Mouse (Mus musculus) leukemia stem cell, adult 10-12 weeks (primary cell): Measurements from ENCODE around the gene 1700029H14Rik. TPM values are rescaled to one million over a fixed set of nuclear protein-coding genes. Genes with fewer than 3 reads are reported as not detected.

Experiments
- polyA plus RNA-seq: library from polyadenylated mRNA; stranded (reverse); fragments of >175 nt; gene quantifications from 2 replicates; pipeline ENCODE4 v1.2.3, GENCODE M21; 2012; ENCODE audit warnings: low replicate concordance

The 1700029H14Rik gene
- 0.14 and 0.50 TPM in 2 replicates for polyA plus RNA-seq

DNA sequence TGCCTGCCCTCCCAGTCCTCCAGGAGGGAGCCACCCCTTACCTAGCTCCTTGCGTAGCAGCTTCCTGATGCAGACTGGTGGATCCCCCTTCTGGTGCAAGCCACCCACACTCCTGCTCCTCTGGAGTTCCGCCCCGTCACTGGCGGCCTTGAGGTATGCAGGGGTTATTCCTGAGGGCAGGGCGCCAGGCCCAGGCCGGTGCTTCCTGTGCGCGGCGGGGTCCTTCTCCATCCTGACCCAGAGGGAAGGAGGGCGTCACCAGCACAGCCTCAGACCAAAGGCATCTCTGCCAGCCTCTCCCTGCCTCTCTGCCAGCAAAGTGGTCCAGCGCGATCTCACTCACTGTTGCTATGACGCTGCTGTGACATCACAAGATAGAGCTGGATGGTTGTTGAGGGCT, at the start of gene 1700029H14Rik:
Gene 1700029H14Rik, minus strand, starts transcription at position 344 of the 400 bp plus-strand sequence.

Other genes starting within 250 kb of the 1700029H14Rik start
- gene Tfdp1, start 223.7 kb downstream of the 1700029H14Rik start, polyA plus RNA-seq = 13.5 and 32.3 TPM in 2 replicates
- 0.13 TPM in 1 of 2 replicates, not detected in the other for gene Atp4b, start 165.6 kb downstream of the 1700029H14Rik start, polyA plus RNA-seq
- not detected in 2 replicates for gene Grk1, start 157.4 kb downstream of the 1700029H14Rik start, polyA plus RNA-seq
- gene Tmem255b, start 127.3 kb downstream of the 1700029H14Rik start, polyA plus RNA-seq = not detected in 2 replicates
- 2.5 and 2.6 TPM in 2 replicates for gene Gas6, start 68.0 kb downstream of the 1700029H14Rik start, polyA plus RNA-seq
- gene Rasa3, start 115.1 kb upstream of the 1700029H14Rik start, polyA plus RNA-seq = 17.3 and 20.8 TPM in 2 replicates
- gene Cfap97d2, start 143.4 kb upstream of the 1700029H14Rik start, polyA plus RNA-seq = not detected in 2 replicates
- gene Cdc16, start 195.2 kb upstream of the 1700029H14Rik start, polyA plus RNA-seq = 14.0 and 18.1 TPM in 2 replicates
- gene Upf3a, start 223.2 kb upstream of the 1700029H14Rik start, polyA plus RNA-seq = 13.8 and 16.1 TPM in 2 replicates